Mouse (Mus musculus): ENCODE measurements around the gene Otud7b.

- TF ChIP-seq CTCF (IDR thresholded peaks at IDR 0.05; ENCODE audit: low read depth) (no peak), EP300 (IDR thresholded peaks at IDR 0.05; ENCODE audit: low read depth) (no peak)
These were observed 2.0 kb upstream of the Otud7b start for GRCm38 (mm10) chr3:96102100-96102872.
